Mouse (Mus musculus): Measurements from ENCODE around the gene Tmem175.

Tmem175 gene

DNA sequence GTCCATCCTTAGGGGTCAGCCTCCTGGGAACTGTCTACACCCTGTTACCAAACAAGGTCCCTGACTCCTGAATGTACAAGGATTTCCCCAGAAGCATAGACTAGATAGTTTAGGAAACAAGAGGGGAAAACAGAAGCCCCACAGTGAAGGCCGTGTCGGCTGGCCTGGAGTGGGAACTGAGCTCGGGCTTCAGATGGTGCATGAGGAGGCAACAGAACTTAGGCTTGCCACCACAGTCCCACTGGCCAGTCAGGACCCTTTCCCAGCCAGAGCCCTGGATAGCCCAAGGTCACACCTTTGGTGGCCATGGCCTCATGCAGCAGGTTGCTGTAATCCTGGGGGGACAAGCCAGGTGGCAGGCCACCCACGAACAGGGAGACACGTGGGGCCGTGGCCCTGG is 23.8 kb downstream of the Tmem175 start:
- DNase-seq (ENCODE audit: low read depth, low spot score) = no peak

- DNase-seq (ENCODE audit: low read depth, low spot score) = no peak
Measured at GRCm38 (mm10) chr5:108654444-108654990, 24.9 kb downstream of the Tmem175 start.

DNA sequence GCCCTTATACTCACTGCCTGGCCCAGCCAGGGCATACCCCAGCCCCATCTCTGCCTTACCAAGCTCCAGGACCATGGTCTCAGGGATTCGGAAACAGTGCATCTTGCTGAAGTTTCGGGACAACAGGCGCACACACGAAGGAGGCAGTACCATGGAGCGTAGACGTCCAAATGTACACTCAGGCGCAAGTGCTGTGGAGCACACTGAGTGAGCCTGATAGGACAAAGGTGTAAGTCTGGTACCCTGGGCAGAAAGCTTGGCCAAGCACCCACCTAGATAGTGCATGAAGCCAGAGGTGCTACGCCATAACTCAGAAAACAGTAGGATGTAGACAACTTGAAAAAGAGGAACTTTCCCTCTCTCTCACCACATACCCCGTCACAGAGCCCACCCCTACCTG is 25.8 kb downstream of the Tmem175 start:
- no peak for DNase-seq (ENCODE audit: low read depth, low spot score)

GRCm38 (mm10) chr5:108655891-108656650 is 26.5 kb downstream of the Tmem175 start:
- DNase-seq (ENCODE audit: low read depth, low spot score) = no peak

DNA sequence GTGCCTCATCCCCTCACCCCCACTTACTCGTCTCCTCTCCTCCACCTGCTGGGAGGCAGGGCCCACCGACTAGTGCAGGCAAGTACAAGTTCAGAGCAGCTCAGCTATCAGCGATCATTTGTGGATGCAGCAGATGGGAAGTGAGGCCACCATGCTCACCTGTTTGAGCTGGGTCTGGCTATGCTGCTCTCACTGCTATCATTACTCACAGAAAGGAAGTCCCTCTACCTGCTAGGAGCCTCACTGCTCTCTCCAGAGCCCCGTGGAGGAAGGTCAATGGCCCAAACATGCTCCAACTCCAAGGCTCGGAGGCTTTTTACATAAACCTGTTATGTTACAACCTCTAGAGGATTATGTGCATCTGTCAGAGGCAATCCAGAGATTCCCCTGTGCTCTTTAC is 27.8 kb downstream of the Tmem175 start:
- DNase-seq (ENCODE audit: low read depth, low spot score) = no peak

DNA sequence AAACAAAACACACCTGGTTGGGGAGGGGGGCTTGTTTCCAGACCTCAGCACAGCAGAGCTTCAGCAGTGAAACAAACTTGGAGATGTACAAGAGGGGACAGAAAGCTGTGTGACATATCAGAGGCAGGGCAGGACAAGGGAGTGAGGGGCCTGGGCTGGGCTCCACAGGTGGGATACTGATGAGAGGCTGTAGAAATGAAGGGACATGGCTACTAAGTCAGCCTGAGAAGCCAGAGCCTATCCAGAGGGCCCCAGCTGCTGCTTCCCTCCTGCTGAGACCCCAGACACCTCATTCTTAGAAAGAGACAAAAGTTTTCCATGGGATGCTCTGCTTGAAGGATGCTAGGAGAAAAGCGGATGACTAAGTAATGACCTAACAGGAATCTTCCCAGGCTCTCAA is 29.0 kb downstream of the Tmem175 start:
- no peak for DNase-seq (ENCODE audit: low read depth, low spot score)

DNA sequence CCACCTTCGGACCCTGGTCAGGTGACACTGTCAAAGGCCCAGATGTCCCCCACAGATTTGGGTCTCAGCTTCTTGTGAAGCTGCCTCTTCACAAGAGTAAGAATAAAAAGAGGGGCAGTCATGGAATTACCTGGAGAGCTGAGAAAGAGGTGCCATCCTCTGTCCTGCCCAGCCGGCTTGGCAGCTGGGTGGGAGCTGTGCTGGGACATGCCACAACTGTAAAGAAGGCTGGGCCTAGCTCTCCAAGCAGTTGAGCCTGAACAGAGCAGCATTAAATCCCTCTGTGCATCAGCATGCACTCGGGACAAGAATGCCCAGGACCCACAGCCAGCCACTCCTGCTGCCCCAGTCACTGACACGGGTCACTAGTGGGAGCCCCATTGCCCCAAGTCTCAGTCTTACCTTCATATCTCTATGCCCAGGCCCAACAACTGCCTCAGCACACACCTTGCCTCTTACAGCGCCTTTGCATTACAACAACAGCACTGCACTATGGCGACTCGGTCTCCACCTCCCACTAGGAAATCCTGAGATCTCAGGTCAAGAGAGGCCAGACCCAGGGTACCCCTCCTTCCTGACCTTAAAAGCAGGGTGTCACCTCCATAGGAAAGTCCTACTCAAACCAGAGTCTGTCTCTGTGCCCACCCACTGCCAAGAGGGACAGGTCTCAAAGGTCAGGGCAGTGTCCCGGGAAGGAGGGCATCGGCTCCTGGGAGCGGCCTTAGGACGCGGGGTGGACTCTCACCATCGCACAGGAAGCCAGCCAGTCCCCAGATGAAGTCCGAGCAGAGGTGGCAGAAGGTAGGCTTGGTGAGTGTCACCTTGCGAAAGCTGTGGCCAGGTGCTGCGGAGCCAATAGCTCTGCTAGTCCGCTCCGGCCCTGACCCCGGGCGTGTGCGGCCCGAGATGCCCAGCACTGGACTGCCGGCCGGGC is 30.4 kb downstream of the Tmem175 start, which contains the start of gene Idua:
Gene Idua, plus strand, starts transcription at position 634 of the 934 bp plus-strand sequence.
- DNase-seq (ENCODE audit: low read depth, low spot score) = no peak

DNA sequence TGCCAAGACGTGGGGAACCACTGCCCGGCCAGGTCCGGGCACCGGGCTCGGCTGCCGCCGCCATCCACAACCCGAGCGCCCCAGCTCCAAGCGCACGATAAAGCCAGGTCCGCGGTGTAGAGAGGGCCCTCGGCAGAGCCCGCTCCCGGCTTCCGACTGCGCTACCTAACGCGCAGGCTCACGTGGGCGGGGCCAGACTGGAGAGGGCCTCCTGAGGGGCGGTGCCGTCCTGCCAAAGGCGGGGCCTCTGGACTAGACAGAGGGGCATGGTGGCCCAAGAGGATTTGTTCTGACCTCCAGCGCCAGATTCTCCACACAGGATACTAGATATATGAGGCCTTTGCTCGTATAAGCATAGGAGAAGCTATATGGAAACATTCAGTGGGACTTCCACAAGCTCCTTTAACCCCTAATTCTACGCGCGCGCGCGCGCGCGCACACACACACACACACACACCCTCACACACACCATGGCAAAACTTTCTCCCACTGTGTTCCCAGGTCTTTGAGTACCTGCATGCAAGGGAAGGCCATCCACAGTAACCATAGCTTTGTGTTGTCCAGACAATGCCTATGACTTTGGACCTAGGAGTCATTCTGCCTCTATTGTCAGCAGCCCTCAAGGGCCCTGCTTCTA is 31.2 kb downstream of the Tmem175 start:
- DNase-seq (ENCODE audit: low read depth, low spot score) = peak; percentile 73

DNA sequence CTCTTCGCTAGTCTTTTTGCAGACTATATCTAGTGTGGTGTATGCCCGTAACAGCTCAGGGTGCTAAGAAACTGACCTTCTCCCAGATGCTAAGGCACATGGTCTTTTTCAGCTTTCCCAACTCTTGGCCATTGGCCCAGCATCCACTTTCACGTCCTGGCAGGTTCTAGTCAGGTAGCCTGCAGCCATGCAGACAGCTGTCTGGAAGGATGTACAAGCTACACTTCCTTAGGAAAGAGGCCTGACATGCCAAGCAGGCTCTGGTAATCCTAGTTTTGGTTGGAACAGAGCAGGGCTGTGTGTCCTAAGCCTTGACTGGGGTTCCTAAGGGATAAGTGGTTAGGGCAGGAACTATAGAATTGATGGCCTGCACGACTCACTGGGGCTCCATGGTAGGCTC is 33.2 kb downstream of the Tmem175 start:
- no peak for DNase-seq (ENCODE audit: low read depth, low spot score)

GRCm38 (mm10) chr5:108665066-108665465 is 35.5 kb downstream of the Tmem175 start:
- DNase-seq (ENCODE audit: low read depth, low spot score) = no peak

DNA sequence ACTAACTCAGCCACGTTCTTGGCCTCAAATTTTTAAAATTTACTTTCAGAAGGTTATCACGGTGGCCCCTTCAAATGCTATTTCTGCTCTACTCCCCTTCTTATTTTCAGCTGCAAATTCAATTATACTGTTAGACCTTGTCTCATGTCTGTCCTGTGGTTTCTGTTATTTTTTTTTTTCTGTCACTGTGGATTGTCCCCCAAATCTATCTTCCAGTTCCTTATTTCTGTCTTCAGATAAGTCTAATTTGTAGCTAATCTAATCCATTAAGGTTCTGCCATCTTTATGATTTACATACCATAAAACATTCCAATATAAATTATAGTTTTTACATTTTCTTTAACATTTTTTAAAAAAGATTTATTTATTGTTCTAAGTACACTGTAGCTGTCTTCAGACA is 37.8 kb downstream of the Tmem175 start:
- DNase-seq (ENCODE audit: low read depth, low spot score) = no peak

GRCm38 (mm10) chr5:108668387-108668932 is 38.9 kb downstream of the Tmem175 start:
- DNase-seq (ENCODE audit: low read depth, low spot score) = no peak

DNA sequence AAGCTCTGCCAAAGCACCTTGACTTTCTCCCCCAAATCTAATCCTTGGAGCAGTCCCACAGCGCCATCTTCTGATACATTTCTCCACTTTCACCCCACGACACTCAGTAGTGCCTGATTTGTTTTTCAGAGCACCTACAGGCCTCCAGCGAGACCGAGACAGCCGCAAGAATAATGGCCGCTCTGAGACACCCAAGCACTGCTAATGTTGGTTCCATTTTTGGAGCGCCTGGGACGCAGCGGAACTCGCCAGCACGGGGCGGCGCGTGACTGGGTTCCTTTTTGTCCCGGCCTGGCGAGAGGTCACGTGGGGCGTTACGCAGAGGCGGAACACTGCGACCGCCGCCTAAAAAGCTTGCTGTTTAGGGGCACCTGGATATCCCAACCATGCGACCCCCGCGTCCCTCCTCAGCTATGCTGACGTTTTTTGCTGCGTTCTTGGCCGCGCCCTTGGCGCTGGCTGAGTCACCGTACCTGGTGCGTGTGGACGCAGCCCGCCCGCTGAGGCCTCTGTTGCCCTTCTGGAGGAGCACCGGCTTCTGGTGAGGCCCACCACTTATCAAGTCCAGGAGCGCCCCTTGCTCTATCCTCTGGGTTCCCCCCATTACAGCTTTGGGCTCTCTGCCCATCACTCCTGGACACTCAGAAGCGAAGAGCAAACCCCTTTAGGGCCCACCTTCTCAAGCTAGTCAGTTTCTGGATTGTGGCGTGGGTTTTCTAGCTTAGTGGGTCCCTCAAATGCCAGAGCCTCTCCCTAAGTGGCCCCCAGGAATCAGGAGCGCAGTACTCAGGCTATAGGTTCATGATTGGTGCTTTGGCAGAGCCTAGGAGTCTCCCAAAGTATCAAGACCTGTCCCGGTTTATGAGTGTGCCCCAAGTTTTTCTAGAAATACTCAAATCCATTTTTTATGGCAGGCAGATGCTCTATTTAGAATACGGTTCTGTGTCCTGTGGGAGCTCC is 39.7 kb downstream of the Tmem175 start, which contains the start of gene Dgkq:
Gene Dgkq, minus strand, starts transcription at position 696 of the 960 bp plus-strand sequence.
- peak; percentile 93 for DNase-seq (ENCODE audit: low read depth, low spot score)

DNA sequence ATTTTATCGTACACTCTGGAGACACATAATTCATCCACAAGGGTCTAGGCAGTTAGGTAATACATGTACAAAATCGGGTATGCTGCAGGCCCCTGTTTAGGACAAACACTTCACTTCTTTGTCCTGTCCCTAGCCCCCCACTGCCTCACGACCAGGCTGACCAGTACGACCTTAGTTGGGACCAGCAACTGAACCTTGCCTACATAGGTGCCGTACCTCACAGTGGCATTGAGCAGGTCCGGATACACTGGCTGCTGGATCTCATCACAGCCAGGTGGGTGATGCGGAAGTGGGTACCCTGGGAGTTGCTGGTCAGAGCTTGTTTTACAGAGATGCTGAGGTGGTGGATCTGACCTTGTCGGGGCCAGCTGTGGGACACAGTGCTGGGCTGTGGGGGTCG is 40.4 kb downstream of the Tmem175 start:
- no peak for DNase-seq (ENCODE audit: low read depth, low spot score)

DNA sequence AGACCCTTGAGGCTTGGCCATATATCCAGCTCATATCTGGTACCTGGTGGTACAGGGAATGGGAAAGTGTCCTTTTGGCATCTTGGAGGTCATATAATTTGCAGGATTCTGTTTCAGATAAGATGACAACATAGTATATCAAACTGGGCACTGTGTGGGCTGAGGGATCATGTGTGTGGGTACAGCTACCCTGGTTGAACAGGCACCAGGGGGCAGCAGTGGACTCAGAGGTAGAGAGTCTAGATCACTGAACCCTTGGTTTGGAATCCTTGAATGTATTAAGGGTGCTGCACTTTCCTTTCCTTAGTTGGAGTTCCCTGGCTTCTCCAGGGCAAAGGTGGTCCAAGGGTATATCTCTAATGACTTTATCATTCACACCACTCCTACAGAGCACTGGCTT is 41.2 kb downstream of the Tmem175 start:
- DNase-seq (ENCODE audit: low read depth, low spot score) = peak; percentile 84

DNA sequence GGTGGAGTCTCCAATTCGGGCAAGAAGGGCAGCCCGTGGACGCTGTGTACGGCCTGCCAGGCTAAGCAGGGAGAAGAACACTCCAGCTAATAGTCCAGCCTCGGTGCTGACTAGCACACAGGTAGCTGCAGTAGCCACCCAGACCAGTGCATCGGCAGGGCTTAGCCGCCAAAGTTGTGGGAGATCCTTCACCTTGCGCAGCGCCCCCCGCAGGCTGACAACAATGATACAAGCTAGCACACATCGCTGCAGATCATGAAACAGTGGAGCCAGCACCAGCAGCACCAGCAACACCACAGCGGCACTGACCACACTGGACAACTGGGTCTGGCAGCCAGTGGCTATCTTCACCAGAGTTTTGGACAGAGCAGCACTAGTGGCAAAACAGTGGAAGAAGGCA is 42.2 kb downstream of the Tmem175 start:
- no peak for DNase-seq (ENCODE audit: low read depth, low spot score)

- no peak for DNase-seq (ENCODE audit: low read depth, low spot score)
Measured at GRCm38 (mm10) chr5:108674624-108675023, 45.1 kb downstream of the Tmem175 start.

DNA sequence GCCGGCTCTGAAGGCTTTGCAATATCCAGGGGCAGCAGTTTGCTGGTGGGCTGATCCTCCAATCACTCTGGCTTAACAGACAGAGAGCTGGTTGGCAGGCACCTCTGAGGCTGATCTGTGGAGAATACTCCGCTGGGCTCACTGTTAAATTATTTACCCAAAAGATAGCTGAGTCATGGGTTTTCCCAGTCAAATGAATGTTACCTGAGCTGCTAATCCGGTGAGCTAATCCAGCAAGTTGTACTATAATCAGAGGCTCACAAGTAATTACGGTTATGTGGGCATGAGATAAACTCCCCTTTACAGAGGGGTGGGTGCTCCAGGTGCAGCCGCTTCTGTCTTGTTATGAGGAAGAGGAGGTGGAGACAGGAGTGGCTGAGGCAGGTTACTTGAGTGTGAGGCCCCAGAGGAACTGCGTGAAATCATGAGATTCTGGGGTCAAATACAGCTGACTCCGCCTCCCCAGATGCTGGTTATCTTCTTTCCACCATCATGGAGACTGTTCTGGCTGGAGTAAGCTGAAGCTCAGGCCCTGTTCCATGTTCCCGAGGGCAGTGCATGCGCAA is 45.8 kb downstream of the Tmem175 start, which contains the start of gene Slc26a1:
Gene Slc26a1, minus strand, starts transcription at position 319 of the 566 bp plus-strand sequence.
- no peak for DNase-seq (ENCODE audit: low read depth, low spot score)

- no peak for DNase-seq (ENCODE audit: low read depth, low spot score)
Measured at GRCm38 (mm10) chr5:108676772-108677498, 47.4 kb downstream of the Tmem175 start.

All from 3T3-L1 (cell line).